Mouse (Mus musculus): ENCODE measurements around the gene Sprtn. TPM values are rescaled to one million over a fixed set of nuclear protein-coding genes. Genes with fewer than 3 reads are reported as not detected.

Sprtn gene
- polyA plus RNA-seq, 2 experiments = 11.3 to 16.5 TPM

DNA sequence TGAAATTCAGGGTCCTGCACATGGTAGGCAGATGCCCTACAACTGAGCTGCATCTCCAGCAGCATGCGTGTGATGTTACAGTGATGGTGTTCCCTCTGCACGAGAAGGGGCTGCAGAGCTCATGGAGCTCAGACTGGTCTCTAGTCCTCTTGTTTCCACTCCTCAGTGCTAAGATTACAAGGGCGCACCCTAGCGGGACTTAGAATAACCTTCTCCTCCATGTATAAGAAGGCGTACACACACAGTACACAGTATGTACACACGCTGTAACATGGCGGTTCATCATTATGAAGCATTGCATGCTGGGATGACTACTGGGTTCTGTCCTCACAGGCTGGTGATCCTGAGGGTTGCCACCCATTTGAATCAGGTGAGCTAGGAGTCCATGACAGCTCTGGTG, 25.6 kb upstream of the Sprtn start:
- Histone ChIP-seq H3K4me1 (ENCODE audit: control insufficient read depth, insufficient read depth, low read length) (no peaks in the 10 kb centered on the region), H3K4me3 (replicated peaks; ENCODE audit: low read length) (no peak overlapping the region), H3K27ac (replicated peaks; ENCODE audit: low read depth, low read length) (no peak overlapping the region), H3K27me3 (ENCODE audit: control insufficient read depth, insufficient read depth, low read length) (no peaks in the 10 kb centered on the region), H3K4me2 (replicated peaks; ENCODE audit: low read depth, low read length, severe bottlenecking) (no peak overlapping the region), H3K9ac (ENCODE audit: low read depth, low read length, severe bottlenecking) (no peak overlapping the region), H3K9me3 (ENCODE audit: control insufficient read depth, low read length) (no peaks in the 10 kb centered on the region), H3K36me3 (ENCODE audit: control insufficient read depth, insufficient read depth, low read length) (peaks cover 62% of the 10 kb centered on the region)
- ATAC-seq (ENCODE audit: low FRiP score, low read depth) (no peak), DNase-seq (ENCODE audit: low spot score) (no peak)
- 95% methylated on average over 7 of the region's 7 CpGs for WGBS
- no peak for TF ChIP-seq POLR2A (IDR thresholded peaks at IDR 0.05; ENCODE audit: borderline replicate concordance, extremely low read depth, insufficient read depth, insufficient read length)

GRCm38 (mm10) chr8:124872690-124873089, 25.0 kb upstream of the Sprtn start:
- H3K9ac ChIP-seq (ENCODE audit: low read depth, low read length, severe bottlenecking) = no peak overlapping the region

GRCm38 (mm10) chr8:124878141-124878540, 19.5 kb upstream of the Sprtn start:
- whole genome bisulfite sequencing = 79% methylated on average over 5 of the region's 5 CpGs
- no peak for ATAC-seq (ENCODE audit: low FRiP score, low read depth)

More at GRCm38 (mm10) chr8:124872690-124873089, 25.0 kb upstream of the Sprtn start:
- Histone ChIP-seq H3K4me3 (replicated peaks; ENCODE audit: low read length) (no peak overlapping the region), H3K36me3 (ENCODE audit: control insufficient read depth, insufficient read depth, low read length) (peaks cover 68% of the 10 kb centered on the region), H3K27ac (replicated peaks; ENCODE audit: low read depth, low read length) (no peak overlapping the region), H3K4me1 (ENCODE audit: control insufficient read depth, insufficient read depth, low read length) (no peaks in the 10 kb centered on the region), H3K4me2 (replicated peaks; ENCODE audit: low read depth, low read length, severe bottlenecking) (no peak overlapping the region), H3K9me3 (ENCODE audit: control insufficient read depth, low read length) (no peaks in the 10 kb centered on the region), H3K27me3 (ENCODE audit: control insufficient read depth, insufficient read depth, low read length) (no peaks in the 10 kb centered on the region)
- 90% methylated on average over 5 of the region's 5 CpGs for WGBS
- TF ChIP-seq POLR2A (IDR thresholded peaks at IDR 0.05; ENCODE audit: borderline replicate concordance, extremely low read depth, insufficient read depth, insufficient read length) = no peak
- DNase-seq (ENCODE audit: low spot score) = no peak
- no peak for ATAC-seq (ENCODE audit: low FRiP score, low read depth)

DNA sequence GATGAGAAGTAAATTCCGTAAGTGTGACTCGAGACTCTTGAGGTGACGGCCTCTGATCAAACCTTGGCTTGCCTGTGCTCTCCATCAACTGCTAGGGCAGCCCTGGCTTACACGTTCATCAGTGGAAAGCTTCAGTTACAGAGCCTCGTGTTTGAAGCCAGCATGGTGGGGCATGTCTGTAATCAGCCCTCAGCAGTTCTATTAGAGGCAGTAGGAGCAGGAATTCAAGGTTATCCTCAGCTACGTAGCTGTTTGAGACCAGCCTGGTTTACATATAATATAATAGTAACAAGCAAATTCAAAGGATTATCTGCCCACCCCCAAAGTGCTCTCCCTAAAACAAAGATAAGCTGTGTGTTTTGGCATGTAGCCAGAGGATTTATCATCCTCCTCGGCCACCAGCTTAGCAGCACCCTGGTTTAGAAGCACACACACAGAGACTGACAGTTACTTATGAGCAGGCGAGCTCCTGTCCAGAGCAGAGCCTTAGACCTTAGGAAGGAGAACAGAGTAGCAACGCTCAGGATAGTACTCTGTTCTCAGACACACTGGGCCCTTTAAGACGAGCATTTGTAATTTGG, 18.6 kb upstream of the Sprtn start:
- no peak for TF ChIP-seq POLR2A (IDR thresholded peaks at IDR 0.05; ENCODE audit: borderline replicate concordance, extremely low read depth, insufficient read depth, insufficient read length)
- ATAC-seq (ENCODE audit: low FRiP score, low read depth) (no peak), DNase-seq (ENCODE audit: low spot score) (no peak)
- Histone ChIP-seq H3K4me3 (replicated peaks; ENCODE audit: low read length) (no peak overlapping the region), H3K27me3 (ENCODE audit: control insufficient read depth, insufficient read depth, low read length) (no peaks in the 10 kb centered on the region), H3K4me2 (replicated peaks; ENCODE audit: low read depth, low read length, severe bottlenecking) (no peak overlapping the region), H3K36me3 (ENCODE audit: control insufficient read depth, insufficient read depth, low read length) (peaks cover 88% of the 10 kb centered on the region), H3K27ac (replicated peaks; ENCODE audit: low read depth, low read length) (no peak overlapping the region), H3K4me1 (ENCODE audit: control insufficient read depth, insufficient read depth, low read length) (no peaks in the 10 kb centered on the region), H3K9ac (ENCODE audit: low read depth, low read length, severe bottlenecking) (no peak overlapping the region), H3K9me3 (ENCODE audit: control insufficient read depth, low read length) (no peaks in the 10 kb centered on the region)
- 84% methylated on average over 10 of the region's 10 CpGs for WGBS

More at GRCm38 (mm10) chr8:124878141-124878540, 19.5 kb upstream of the Sprtn start:
- Histone ChIP-seq H3K4me2 (replicated peaks; ENCODE audit: low read depth, low read length, severe bottlenecking) (no peak overlapping the region), H3K4me1 (ENCODE audit: control insufficient read depth, insufficient read depth, low read length) (no peaks in the 10 kb centered on the region), H3K9ac (ENCODE audit: low read depth, low read length, severe bottlenecking) (no peak overlapping the region), H3K9me3 (ENCODE audit: control insufficient read depth, low read length) (no peaks in the 10 kb centered on the region), H3K27ac (replicated peaks; ENCODE audit: low read depth, low read length) (no peak overlapping the region), H3K4me3 (replicated peaks; ENCODE audit: low read length) (no peak overlapping the region), H3K27me3 (ENCODE audit: control insufficient read depth, insufficient read depth, low read length) (no peaks in the 10 kb centered on the region), H3K36me3 (ENCODE audit: control insufficient read depth, insufficient read depth, low read length) (peaks cover 88% of the 10 kb centered on the region)
- no peak for TF ChIP-seq POLR2A (IDR thresholded peaks at IDR 0.05; ENCODE audit: borderline replicate concordance, extremely low read depth, insufficient read depth, insufficient read length)
- DNase-seq (ENCODE audit: low spot score) = no peak

- no peak for DNase-seq (ENCODE audit: low spot score)
- Histone ChIP-seq H3K36me3 (ENCODE audit: control insufficient read depth, insufficient read depth, low read length) (peaks cover 86% of the 10 kb centered on the region), H3K9me3 (ENCODE audit: control insufficient read depth, low read length) (peaks cover 7% of the 10 kb centered on the region; the same call in 1 of the 2 replicates), H3K27me3 (ENCODE audit: control insufficient read depth, insufficient read depth, low read length) (no peaks in the 10 kb centered on the region), H3K27ac (replicated peaks; ENCODE audit: low read depth, low read length) (no peak overlapping the region), H3K4me1 (ENCODE audit: control insufficient read depth, insufficient read depth, low read length) (0 out of 2 replicates have a peak, but pooled peaks cover 4% of the 10 kb centered on the region), H3K4me2 (replicated peaks; ENCODE audit: low read depth, low read length, severe bottlenecking) (no peak overlapping the region), H3K9ac (ENCODE audit: low read depth, low read length, severe bottlenecking) (no peak overlapping the region), H3K4me3 (replicated peaks; ENCODE audit: low read length) (no peak overlapping the region)
- 96% methylated on average over 5 of the region's 5 CpGs for WGBS
- TF ChIP-seq POLR2A (IDR thresholded peaks at IDR 0.05; ENCODE audit: borderline replicate concordance, extremely low read depth, insufficient read depth, insufficient read length) = no peak
- ATAC-seq (ENCODE audit: low FRiP score, low read depth) = no peak
These were observed 9.3 kb upstream of the Sprtn start for GRCm38 (mm10) chr8:124888385-124888784.
